Mouse (Mus musculus) urinary bladder, postnatal 25 days (tissue): ENCODE measurements at regions not wholly inside any gene's neighbourhood (a gene's known extent, or its start where the extent isn't known, plus 50 kb on each side); places are given as distances from the start of the nearest gene placed in this dataset.

ENCODE experiments used
- DNase-seq: peaks from one replicate; pipeline ENCODE4 v3.0.0; 2022; ENCODE audit warnings: low spot score

- no peak for DNase-seq
These were observed 206.0 kb downstream of the Sptssa start for GRCm38 (mm10) chr12:54450369-54450768.

- DNase-seq, result no peak
These were observed 208.2 kb downstream of the Sptssa start for GRCm38 (mm10) chr12:54448221-54448620.

DNA sequence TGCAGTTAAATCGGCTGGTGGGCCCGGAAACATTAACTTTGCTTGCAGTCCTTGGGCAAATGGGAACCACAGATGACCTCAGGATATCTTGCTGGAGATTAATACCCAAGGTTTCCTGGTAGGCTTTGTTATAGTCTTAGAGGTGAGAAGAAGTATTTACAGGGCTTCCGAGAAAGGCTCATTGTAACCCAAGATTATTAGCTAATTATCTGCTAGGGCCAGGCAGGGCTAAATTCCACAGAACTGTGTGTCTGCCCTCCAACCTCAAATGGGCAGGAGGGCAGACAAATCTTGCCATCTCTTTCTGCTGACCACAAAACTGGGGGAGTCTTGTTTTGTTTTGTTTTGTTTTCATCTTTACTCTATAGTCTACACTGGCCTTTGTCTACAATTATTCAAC, 209.0 kb downstream of the Sptssa start:
- DNase-seq, result no peak

DNA sequence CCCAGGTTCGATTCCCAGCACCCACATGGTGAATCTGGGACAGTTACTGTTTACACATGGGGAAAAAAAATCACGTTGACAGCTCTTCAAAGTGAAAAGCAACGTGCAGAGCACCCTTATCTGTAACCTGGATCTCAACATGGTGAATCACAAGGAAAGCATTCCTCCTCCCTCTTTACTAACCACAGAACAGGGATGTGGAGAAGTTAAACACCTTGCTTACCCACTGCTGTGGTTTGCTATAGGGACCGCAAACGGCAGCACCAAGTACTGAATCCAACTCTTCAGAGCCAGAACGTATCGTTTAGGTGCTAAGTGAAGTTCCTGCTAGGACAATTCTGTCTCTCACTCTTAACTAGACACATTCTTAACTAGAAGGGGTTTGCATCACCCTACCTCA, 210.0 kb downstream of the Sptssa start:
- no peak for DNase-seq

GRCm38 (mm10) chr12:54444416-54444815, 212.0 kb downstream of the Sptssa start:
- no peak for DNase-seq

DNA sequence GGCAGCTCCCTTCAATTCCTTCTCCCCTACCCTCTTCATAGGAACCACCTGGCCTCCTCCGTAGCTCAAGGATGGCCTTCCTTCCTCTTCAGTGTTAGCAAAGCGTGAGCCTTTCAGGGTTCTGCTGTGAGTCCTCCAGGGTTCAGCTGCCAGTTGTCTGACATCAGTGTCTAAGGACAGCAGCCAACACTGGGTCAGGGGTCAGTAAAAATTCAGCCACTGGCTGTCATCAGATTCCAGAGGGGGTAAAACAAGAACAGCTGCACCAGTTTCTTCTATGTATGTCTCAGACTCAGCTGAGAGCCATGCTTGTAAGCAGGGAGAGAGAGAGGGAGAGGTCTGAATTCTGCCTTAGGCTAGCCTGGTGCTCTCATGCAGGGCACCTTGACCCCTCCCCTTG, 213.1 kb downstream of the Sptssa start:
- DNase-seq, result no peak

GRCm38 (mm10) chr12:54442408-54442807, 214.0 kb downstream of the Sptssa start:
- no peak for DNase-seq

GRCm38 (mm10) chr12:54440851-54441593, 215.4 kb downstream of the Sptssa start:
- no peak for DNase-seq

DNA sequence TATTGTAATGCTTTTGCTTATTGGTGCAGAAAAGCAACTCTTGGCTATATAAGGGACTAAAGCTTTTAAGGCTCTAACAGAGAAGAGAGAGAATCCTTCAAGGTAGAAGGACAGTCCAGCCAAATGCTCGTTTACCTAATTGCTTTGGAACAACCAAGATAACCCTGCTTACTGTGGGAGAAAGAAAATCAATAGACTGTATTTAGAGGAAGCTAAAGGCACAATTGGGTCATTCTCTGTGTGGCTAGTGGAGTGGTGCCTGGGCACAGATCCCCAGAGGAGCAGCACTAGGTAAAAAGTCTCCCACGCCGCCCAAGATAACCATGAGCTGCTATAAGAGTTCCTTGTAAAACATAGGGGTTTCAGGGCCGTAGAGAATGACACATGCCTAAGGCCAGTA, 217.6 kb downstream of the Sptssa start:
- no peak for DNase-seq

DNA sequence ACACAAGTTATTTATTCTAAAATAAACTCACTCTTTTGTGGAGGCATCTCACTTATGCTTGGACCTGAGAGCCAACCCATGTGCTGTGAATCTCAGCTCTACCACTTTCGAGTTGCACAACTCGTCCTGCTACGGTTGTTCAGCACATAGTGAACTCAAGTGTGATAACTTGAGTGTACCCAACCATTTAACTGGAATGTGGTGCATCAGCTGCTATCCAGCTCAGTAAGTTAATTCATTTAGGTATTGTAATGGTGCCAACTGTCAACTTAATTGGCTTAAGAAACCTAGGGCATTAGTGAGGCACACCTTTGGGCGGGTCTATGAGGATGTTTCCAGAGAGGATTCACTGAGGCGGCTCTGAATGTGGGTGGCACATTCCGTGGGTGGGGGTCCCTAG, 221.6 kb upstream of the Egln3 start:
- no peak for DNase-seq

DNA sequence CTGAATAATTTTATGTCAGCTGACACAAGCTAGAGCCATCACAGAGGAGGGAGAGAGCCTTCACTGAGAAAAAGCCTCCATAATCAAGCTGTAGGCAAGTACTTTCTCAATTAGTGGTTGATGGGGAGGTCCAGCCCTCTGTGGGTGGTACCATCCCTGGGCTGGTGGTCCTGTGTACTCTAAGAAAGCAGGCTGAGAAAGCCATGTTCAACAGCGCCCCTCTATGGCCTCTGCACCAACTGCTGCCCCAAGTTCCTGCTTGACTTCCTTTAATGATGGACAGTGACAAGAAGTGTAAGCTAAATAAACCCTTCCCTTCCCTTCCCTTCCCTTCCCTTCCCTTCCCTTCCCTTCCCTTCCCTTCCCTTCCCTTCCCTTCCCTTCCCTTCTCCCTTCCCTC, 211.2 kb upstream of the Egln3 start:
- no peak for DNase-seq

GRCm38 (mm10) chr12:54414201-54414600, 210.5 kb upstream of the Egln3 start:
- DNase-seq, result no peak

DNA sequence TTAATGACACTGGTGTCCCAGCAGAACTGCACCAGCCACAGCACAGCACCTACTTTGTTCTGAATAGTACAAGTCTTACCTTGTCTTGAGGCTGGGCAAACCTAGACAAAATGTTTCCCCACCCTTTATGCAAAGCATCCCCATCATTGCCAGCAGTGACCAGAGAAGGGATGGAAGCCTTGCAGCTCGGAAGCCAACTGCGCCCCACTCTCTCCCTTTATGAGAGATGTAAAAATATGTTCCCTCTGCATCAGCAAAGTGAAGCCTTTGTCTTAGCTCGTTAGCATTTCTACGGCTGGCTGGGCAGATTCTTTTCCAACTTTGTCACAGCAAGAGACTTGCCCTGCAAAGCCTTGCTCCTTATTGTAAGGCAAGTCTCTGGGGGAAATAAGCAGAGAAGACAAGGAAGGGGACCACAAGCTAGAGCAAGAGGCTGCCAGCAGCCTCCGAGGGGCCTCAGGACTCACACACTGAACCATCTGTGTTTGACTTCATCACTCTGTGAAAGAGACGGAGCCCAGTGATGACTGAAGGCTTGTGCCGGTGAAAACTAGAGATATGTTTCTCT, 206.5 kb upstream of the Egln3 start:
- no peak for DNase-seq

DNA sequence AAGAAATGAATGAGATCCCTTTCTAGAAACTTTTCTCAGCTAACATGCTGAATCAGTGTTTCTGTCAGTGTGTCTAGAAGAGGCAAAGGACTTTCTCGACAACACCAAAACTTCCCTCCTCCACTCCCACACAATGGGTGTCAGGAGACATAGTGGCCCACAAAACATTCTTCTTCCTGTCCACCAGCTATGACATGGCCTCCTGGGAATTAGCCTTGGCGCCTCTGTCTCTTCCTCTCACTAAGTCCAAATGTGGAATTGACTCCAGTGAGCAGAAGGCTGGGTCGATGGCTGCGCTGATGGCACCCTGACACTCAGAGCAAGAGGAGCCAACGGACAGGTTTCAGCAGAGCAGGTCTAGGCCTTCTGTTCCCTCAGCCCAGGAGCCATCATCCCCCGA, 205.2 kb upstream of the Egln3 start:
- no peak for DNase-seq

GRCm38 (mm10) chr12:54407301-54407896, 203.7 kb upstream of the Egln3 start:
- no peak for DNase-seq

GRCm38 (mm10) chr12:54405066-54405465, 201.4 kb upstream of the Egln3 start:
- DNase-seq, result no peak

- no peak for DNase-seq
These were observed 198.9 kb upstream of the Egln3 start for GRCm38 (mm10) chr12:54402591-54402990.

DNA sequence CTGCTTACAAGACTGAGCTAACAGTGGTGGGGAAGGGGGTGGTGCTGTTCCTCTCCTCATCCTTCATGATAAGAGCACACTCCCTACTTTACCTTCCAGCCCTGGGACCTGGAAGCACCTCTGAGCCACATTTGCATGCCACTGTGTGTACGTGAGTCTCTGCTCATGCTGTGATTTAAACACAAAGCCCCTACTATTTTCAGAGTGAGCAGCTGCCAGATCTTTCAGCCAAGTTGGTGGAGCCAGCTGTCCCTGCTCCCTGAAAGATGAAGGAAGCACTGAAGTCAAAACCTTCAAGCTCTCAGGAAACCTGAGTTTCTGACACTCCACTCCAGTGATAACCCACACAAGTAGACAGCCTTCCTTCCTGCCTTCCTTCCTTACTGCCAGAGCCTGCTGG, 198.0 kb upstream of the Egln3 start:
- no peak for DNase-seq

DNA sequence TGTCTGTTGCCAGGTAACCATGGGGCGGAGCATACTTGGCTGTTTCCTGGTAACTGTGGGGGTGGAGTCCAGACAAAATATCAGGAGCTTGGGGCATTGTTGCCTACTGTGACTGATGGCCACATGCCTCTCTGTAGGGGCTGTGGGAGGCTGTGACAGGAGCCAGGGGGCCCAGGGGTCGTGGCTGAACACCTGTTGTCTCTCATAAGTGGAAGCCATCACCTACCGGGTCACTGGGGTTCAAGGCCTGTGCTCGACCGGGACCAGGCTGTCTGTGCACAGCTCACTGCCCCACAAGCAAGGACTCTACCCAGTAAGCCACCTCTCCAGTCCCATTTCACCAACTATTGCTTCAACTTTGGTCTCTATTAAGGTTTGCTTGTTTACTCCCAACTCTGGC, 196.4 kb upstream of the Egln3 start:
- DNase-seq, result no peak

DNA sequence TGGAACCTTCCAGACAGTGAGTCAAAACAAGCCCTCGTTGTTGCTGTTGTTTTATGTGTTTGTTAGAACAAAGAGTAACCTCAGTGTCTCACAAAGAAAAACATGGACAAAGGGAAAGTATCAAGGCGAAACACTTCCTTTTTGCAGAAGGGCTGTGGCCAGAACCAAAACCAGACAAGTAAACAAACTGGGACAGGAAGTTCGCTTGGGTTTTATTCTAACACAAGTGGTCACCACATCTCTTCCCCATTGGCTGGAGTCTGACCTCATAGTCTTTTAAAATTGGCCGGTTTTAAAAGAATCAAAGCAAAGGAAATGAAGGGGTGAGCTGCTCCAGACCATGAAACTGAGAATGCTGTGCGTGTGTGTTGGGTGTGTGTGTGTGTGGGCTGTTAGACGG, 194.4 kb upstream of the Egln3 start:
- DNase-seq, result no peak

GRCm38 (mm10) chr12:54396952-54397351, 193.3 kb upstream of the Egln3 start:
- no peak for DNase-seq

GRCm38 (mm10) chr12:54396341-54396740, 192.7 kb upstream of the Egln3 start:
- DNase-seq, result no peak

DNA sequence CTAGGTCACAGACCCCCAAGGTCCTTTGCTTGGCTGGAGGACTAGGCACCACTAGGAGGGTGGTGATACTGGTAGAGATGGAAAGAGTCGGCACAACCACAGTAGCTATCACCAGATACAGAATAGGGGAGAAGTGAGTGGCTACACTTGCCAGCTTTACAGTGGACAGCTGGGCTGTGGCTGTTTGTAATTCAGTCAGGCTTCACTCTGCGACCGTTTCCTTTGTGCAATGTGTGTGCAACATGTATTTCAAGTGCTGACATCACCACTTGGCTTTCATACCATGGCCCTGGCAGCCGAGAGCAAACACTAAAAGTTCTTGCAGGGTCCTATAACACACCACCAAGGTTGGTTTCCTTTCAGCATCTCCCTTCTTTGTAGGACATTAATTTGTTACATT, 181.7 kb upstream of the Egln3 start:
- DNase-seq, result no peak

GRCm38 (mm10) chr12:54384116-54384515, 180.5 kb upstream of the Egln3 start:
- DNase-seq, result no peak
